Mouse (Mus musculus) lung, adult 2 months (tissue): ENCODE data around the gene Vmn1r236. TPM values are rescaled to one million over a fixed set of nuclear protein-coding genes. Genes with fewer than 3 reads are reported as not detected.

Experiments
- DNase-seq: peaks from one replicate; pipeline ENCODE4 v3.0.0; 2022
- H3K4me1 ChIP-seq: fragments of 200-500 bp; 2 replicates; pipeline ENCODE4 v1.6.1; 2011; ENCODE audit warnings: low read length; ENCODE audit not compliant: control insufficient read depth, insufficient read depth
- H3K4me3 ChIP-seq: fragments of 200-500 bp; replicated peaks from 2 replicates; pipeline ENCODE3; 2011; ENCODE audit warnings: low read depth, mild to moderate bottlenecking, control low read depth, low read length; ENCODE audit errors: extremely low read depth
- CTCF ChIP-seq: fragments of 200-500 bp; IDR thresholded peaks from 2 replicates; pipeline ENCODE4 v1.5.1; 2011; ENCODE audit warnings: mild to moderate bottlenecking, low read length, control low read depth; ENCODE audit not compliant: insufficient read depth
- POLR2A ChIP-seq: fragments of 200-500 bp; IDR thresholded peaks from 2 replicates; pipeline ENCODE4 v1.6.1; 2011; ENCODE audit warnings: low read depth, mild to moderate bottlenecking, control low read depth, low read length, borderline replicate concordance; ENCODE audit errors: extremely low read depth
- WGBS: fragments of 180-500 bp; shearing (Covaris S2); methylation state at CpG from one replicate; pipeline ENCODE4 v1.1.7; 2018; 5-methylcytosine and 5-hydroxymethylcytosine counted together
- polyA plus RNA-seq: library from polyadenylated mRNA; depleted of rRNA; stranded (reverse); fragments of >200 nt; gene quantifications from 2 replicates; pipeline ENCODE4 v1.2.3, GENCODE M21; 2012; rRNA removed

Gene Vmn1r236
- not detected in 2 replicates for polyA plus RNA-seq

GRCm38 (mm10) chr17:21282642-21283041 is at the start of gene Vmn1r236:
Gene Vmn1r236 (plus strand): TSS chr17:21282942.
- no peak within 1 kb of the TSS for H3K4me3 ChIP-seq
- TF ChIP-seq CTCF (no peak), POLR2A (no peak)
- WGBS, result 74% methylated on average over 3 of the region's 3 CpGs
- no peaks in the 10 kb centered on the region for H3K4me1 ChIP-seq
- no peak for DNase-seq

DNA sequence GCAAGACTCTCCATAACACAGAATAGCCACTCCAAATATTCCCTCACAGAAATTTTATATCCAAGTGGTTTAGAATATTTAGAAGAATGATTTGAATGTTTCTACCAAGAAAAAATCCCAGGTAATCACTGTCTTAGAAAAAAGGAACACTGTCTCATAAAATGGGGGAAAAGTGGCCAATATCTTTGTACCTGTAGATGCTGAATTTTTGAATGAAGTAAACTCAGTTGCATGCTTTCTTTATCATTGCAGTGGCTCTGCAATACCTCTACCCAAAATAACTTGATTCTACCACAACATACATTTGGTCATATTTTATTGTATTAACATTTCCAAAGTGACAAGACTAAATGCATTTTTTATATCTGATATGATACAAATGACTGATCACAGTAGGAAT is 26.6 kb upstream of the Vmn1r236 start, which contains the start of gene Vmn1r235:
TSS of gene Vmn1r235 (plus strand) at position 301 of the 400 bp plus-strand sequence.
- TF ChIP-seq POLR2A, result no peak
- no peak for TF ChIP-seq CTCF
- Histone ChIP-seq H3K4me1 (no peaks in the 10 kb centered on the region), H3K4me3 (no peak within 1 kb of the TSS)
- DNase-seq, result no peak

DNA sequence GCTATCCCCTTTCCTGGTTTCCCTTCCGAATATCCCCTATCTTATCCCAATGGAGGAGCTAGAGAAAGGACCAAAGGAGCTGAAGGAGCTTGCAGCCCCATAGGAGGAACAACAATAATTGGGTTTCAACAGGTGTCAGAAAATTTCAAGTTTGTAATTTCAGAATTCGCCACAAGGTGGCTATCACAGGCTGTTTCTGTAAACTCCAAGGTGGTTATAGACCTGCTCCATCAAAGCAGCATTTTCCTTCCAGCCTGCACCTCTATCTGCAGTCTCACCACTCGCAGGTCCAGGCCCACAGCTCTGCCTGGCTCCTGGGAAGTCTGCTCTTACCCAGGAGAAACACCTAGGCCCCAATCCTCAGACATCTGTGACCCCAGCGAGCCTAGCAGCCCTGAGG is 10.6 kb upstream of the Vmn1r236 start:
- peak; percentile 8 for DNase-seq
- 0 out of 2 replicates have a peak, but pooled peaks have one; percentile 7 for TF ChIP-seq CTCF
- no peak for TF ChIP-seq POLR2A
- 6% methylated on average over 4 of the region's 4 CpGs for WGBS
- Histone ChIP-seq H3K4me1 (no peaks in the 10 kb centered on the region), H3K4me3 (no peak overlapping the region)

GRCm38 (mm10) chr17:21284395-21284794 is 1.7 kb downstream of the Vmn1r236 start:
- no peak for DNase-seq

DNA sequence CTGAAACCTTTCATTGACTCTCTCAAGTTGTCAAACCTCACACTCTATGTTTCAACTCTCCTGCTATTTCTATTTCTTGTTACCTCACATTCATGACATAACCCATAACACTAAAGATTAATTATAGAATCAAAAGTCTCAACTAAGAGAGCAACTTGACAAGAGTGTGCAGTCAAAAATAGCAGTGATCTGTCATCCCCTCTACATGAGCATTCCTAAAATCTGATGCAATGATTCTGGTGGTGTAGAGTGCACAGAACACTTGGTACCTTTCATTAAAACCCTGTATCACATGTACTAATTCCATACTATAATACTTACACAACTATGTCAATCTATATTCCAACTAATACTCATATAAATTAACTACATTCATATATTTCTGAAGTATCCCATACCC is 7.0 kb downstream of the Vmn1r236 start:
- DNase-seq, result no peak
- Histone ChIP-seq H3K4me3 (no peak overlapping the region), H3K4me1 (no peaks in the 10 kb centered on the region)
- TF ChIP-seq POLR2A (no peak), CTCF (no peak)

More at GRCm38 (mm10) chr17:21284395-21284794, 1.7 kb downstream of the Vmn1r236 start:
- Histone ChIP-seq H3K4me3 (no peak overlapping the region), H3K4me1 (no peaks in the 10 kb centered on the region)
- TF ChIP-seq POLR2A, result no peak
- TF ChIP-seq CTCF, result no peak

DNA sequence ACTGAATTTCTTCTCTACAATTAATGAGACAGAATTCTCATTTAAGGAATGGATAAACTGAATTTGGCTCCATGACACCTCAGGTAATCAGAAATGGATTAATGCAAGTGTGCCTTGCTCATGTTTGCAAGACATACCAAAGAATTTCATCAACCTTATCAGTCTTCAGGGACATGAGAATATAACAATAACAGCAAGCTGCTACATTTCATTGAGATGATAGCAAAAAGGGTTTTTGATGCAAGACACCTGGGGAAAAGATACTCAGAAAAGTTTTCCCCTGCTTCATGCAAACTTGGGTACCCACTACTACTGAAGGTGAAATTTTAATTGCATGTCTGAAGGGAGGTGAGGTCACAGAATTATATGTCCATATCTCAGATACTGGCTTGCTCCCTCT is 28.8 kb downstream of the Vmn1r236 start, which contains the start of gene Vmn1r237:
TSS of gene Vmn1r237 (plus strand) at position 301 of the 400 bp plus-strand sequence.
- Histone ChIP-seq H3K4me1 (no peaks in the 10 kb centered on the region), H3K4me3 (no peak within 1 kb of the TSS)
- TF ChIP-seq POLR2A (no peak), CTCF (no peak)
- no peak for DNase-seq

Other genes with a start within 250 kb of the Vmn1r236 start
- not detected in 2 replicates for gene Vmn1r234, start 56.9 kb upstream of the Vmn1r236 start, polyA plus RNA-seq
- gene Vmn1r235, start 26.5 kb upstream of the Vmn1r236 start, polyA plus RNA-seq, result not detected in 2 replicates
- not detected in 2 replicates for gene Vmn1r237, start 28.9 kb downstream of the Vmn1r236 start, polyA plus RNA-seq
- 0.16 and 0.38 TPM in 2 replicates for gene Zfp677, start 100.8 kb downstream of the Vmn1r236 start, polyA plus RNA-seq
- gene Zfp54, start 140.3 kb downstream of the Vmn1r236 start, polyA plus RNA-seq, result 0.83 and 1.1 TPM in 2 replicates
- 0.69 and 1.3 TPM in 2 replicates for gene Zfp51, start 167.4 kb downstream of the Vmn1r236 start, polyA plus RNA-seq
- gene Zfp53, start 206.1 kb downstream of the Vmn1r236 start, polyA plus RNA-seq, result 1.5 and 1.8 TPM in 2 replicates